Mouse (Mus musculus): ENCODE results near the gene Fdx1l.

DNA sequence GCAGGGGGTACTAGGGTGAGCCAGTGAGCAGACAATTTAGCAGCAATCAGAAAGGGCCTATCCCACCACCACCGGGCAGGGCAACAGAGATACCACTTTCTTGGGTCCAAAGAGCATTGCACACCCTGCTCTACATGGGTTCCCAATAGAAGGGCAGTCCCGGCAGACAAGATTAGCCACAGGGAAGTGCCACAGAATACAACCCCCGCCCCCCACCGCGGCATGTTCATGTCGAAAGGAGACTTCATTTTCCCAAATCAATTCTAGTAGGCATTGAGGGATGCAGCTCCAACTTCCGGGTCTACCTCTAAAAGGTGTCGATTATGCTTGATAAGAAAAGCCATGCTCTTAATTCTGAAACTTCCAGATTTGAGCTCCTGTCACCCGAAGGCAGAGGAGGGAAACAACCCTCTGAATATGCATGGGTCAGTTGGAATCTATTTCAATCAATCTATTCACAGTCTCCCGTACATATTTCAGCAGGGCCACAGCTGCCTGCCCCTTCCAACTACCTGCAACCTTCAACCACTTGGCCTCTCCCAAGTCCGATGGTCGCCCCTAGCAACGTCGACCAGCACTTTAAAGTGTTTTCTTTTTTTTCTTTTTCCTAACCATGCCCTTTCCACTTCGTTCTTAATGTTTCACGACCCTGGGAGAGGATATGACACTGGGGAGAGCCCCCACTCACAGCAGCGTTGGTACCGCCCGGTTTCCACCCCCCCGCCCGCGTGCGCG lies 17.7 kb upstream of the Fdx1l start:
- no peak for TF ChIP-seq POLR2A (IDR thresholded peaks at IDR 0.05; ENCODE audit: low read depth, low read length)
- no peak for TF ChIP-seq CTCF (IDR thresholded peaks at IDR 0.05; ENCODE audit: borderline replicate concordance, insufficient read depth, low read length)

Data from embryonic fibroblast, embryonic 13.5 days (primary cell).